In the genomic region with DNA sequence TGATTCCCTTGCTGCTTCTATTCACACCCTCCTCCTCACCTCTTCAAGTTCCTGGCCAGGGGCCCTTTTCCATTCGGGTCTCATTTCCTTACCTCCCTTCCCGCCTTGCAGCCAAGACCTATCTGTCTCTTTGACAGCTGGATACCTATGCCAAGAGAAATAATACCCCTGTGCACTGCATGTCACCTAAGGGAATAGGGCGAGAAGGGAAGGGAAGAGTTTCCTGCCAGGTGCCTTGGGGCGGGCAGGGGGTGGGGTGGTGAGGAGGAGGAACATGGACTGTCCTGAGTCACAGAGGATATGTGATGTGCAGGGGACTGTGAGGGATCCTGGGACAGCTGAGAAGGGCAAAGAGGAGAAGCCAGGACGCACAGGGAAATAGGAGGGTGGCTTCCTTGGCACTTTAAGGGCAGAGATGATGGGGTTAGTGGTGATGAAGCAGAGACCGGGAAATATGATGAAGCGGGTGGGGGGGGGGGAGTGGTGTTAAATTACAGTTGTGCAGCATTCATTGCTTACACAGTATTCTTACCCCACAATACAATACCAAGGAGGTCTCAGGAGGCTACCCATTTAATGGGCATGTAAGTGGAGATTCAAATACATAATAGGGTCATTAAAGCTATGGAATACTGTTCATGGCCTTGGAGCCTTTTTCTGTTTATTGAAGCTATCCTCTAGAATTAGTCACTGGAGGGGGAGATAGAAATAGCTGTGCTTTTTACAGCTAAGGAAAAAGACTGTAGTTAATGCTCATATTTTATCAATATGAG, we compare ENCODE assay signal across 14 mouse cellular contexts.
DNase-seq lines count a peak whose midpoint lies in the region; ATAC-seq and TF ChIP-seq lines count a peak whose summit lies in the region.
"Had no signal": no experiment of that assay in that cellular context is flagged by ENCODE, and none has a peak within 500 bp of the region (broad histone marks: within the 10 kb centered on the region; RNA-seq: fewer than 3 reads in every experiment).

No protein-coding gene starts in this region.

- no peak overlapping the region for H3K27ac ChIP-seq in heart, adult 2 months
- H3K27ac ChIP-seq in heart, embryonic 12.5 days (ENCODE audit: poor library complexity, severe bottlenecking): no peak overlapping the region
- H3K27ac ChIP-seq in limb, embryonic 13.5 days: no peak overlapping the region
- H3K27ac ChIP-seq: forebrain, embryonic 10.5 days; hindbrain, postnatal 0 days; midbrain, embryonic 12.5 days; neural tube, embryonic 12.5 days had no signal

- no peaks in the 10 kb centered on the region for H3K79me2 ChIP-seq in heart, adult 2 months (replicated peaks; ENCODE audit: control insufficient read depth, insufficient read depth, low read length)

- H3K4me1 ChIP-seq in heart, adult 2 months (ENCODE audit: control insufficient read depth, insufficient read depth, low read length): peaks cover 4% of the 10 kb centered on the region
- H3K4me1 ChIP-seq in heart, embryonic 12.5 days (replicated peaks): peaks cover 12% of the 10 kb centered on the region
- H3K4me1 ChIP-seq in limb, embryonic 13.5 days: peaks cover 22% of the 10 kb centered on the region
- H3K4me1 ChIP-seq: midbrain, embryonic 12.5 days; neural tube, embryonic 12.5 days had no signal

- H3K4me2 ChIP-seq in heart, embryonic 12.5 days: no peak overlapping the region
- no peak overlapping the region for H3K4me2 ChIP-seq in limb, embryonic 13.5 days (replicated peaks)
- H3K4me2 ChIP-seq: midbrain, embryonic 12.5 days; neural tube, embryonic 12.5 days had no signal

- H3K9me3 ChIP-seq in heart, embryonic 12.5 days (replicated peaks): no peaks in the 10 kb centered on the region
- no peaks in the 10 kb centered on the region for H3K9me3 ChIP-seq in limb, embryonic 13.5 days
- H3K9me3 ChIP-seq: forebrain, embryonic 10.5 days; midbrain, embryonic 12.5 days; neural tube, embryonic 12.5 days had no signal

- intact Hi-C loops in heart, adult 2 months (cut with DNase I): loop anchor here (1.0 kb wide), 1 partner anchor 128 kb away; no protein-coding TSS in a partner anchor

- peak; percentile 31 to 56 for DNase-seq in heart, adult 2 months
- DNase-seq in adrenal gland, postnatal 25 days: peak; percentile 8
- peak; percentile 45 for DNase-seq in kidney, adult 18-20 months
- DNase-seq in cerebellum, postnatal 14 days: no peak
- no peak for DNase-seq in layer of hippocampus, postnatal 25 days (ENCODE audit: extremely low spot score in 1 of 2, low spot score in 1 of 2)
- no peak for DNase-seq in thymus, postnatal 14 days
- DNase-seq: lung, postnatal 10 days; thymus, postnatal 36 days had no signal

- ATAC-seq in heart, embryonic 12.5 days (ENCODE audit: insufficient number of reproducible peaks, low FRiP score): no peak
- ATAC-seq in limb, embryonic 13.5 days (ENCODE audit: low FRiP score, low read depth): peak; percentile 26; the same call in 1 of the 2 replicates
- ATAC-seq: hindbrain, postnatal 0 days had no signal

- no peak for TF ChIP-seq CTCF in heart, adult 2 months (IDR thresholded peaks at IDR 0.05)

- H3K4me3 ChIP-seq in heart, adult 2 months: no peak overlapping the region
- H3K4me3 ChIP-seq in heart, embryonic 12.5 days: no peak overlapping the region
- H3K4me3 ChIP-seq in limb, embryonic 13.5 days: no peak overlapping the region
- H3K4me3 ChIP-seq: forebrain, embryonic 10.5 days; midbrain, embryonic 12.5 days; neural tube, embryonic 12.5 days had no signal

- WGBS in heart, adult 2 months: 49% methylated on average over 7 of the region's 7 CpGs
- WGBS in heart, embryonic 12.5 days: 64% methylated on average over 7 of the region's 7 CpGs
- 56% methylated on average over 7 of the region's 7 CpGs for WGBS in limb, embryonic 13.5 days

- no peak overlapping the region for H3K9ac ChIP-seq in heart, adult 2 months (ENCODE audit: low read depth, low read length)
- no peak overlapping the region for H3K9ac ChIP-seq in heart, embryonic 12.5 days
- H3K9ac ChIP-seq in limb, embryonic 13.5 days: no peak overlapping the region
- H3K9ac ChIP-seq: midbrain, embryonic 12.5 days; neural tube, embryonic 12.5 days had no signal

- TF ChIP-seq EP300 in heart, adult 2 months (IDR thresholded peaks at IDR 0.05; ENCODE audit: insufficient read depth, low read depth, low read length): no peak

- no peak for TF ChIP-seq POLR2A in heart, adult 2 months (IDR thresholded peaks at IDR 0.05; ENCODE audit: insufficient read depth, low read depth, low read length)

- H3K36me3 ChIP-seq in heart, adult 2 months (ENCODE audit: control insufficient read depth, insufficient read depth, low read length): no peaks in the 10 kb centered on the region; the same call in 1 of the 2 replicates
- H3K36me3 ChIP-seq in heart, embryonic 12.5 days: no peaks in the 10 kb centered on the region
- H3K36me3 ChIP-seq in limb, embryonic 13.5 days: no peaks in the 10 kb centered on the region
- H3K36me3 ChIP-seq: forebrain, embryonic 10.5 days; midbrain, embryonic 12.5 days; neural tube, embryonic 12.5 days had no signal

- no peaks in the 10 kb centered on the region for H3K27me3 ChIP-seq in heart, adult 2 months (ENCODE audit: control insufficient read depth, insufficient read depth, low read length)
- H3K27me3 ChIP-seq in heart, embryonic 12.5 days (replicated peaks): no peaks in the 10 kb centered on the region
- H3K27me3 ChIP-seq in limb, embryonic 13.5 days: no peaks in the 10 kb centered on the region; the same call in 1 of the 2 replicates
- H3K27me3 ChIP-seq: midbrain, embryonic 12.5 days; neural tube, embryonic 12.5 days had no signal

Comparison
In these comparisons a context has a peak if more than half of its experiments do, and no peak if none do; other contexts are left out.
1. DNase-seq: peak in heart, adult 2 months (2 of 2), adrenal gland, postnatal 25 days (single experiment) and kidney, adult 18-20 months (single experiment); none in cerebellum, postnatal 14 days (0 of 2), layer of hippocampus, postnatal 25 days (0 of 2) and thymus, postnatal 14 days (single experiment).